Mouse (Mus musculus) adrenal gland, postnatal 4 days (tissue): ENCODE results near the gene Fbxo5. TPM values are rescaled to one million over a fixed set of nuclear protein-coding genes. Genes with fewer than 3 reads are reported as not detected.

ENCODE experiments used
- DNase-seq, 2 experiments: peaks; one replicate each; pipeline ENCODE4 v3.0.0; 2021 to 2022; ENCODE audit warnings: low spot score in 2 of 2, mixed read lengths in 2 of 2
- long read RNA-seq, 2 experiments: library from polyadenylated mRNA; stranded (forward); transcript quantifications; one replicate each; pipeline ENCODE4 v2.0.0; 2021
- total RNA-seq, 2 experiments: library from RNA; stranded (reverse); gene quantifications; 2 replicates each; pipeline ENCODE4 v1.2.3; 2021

Gene Fbxo5
- 10 to 100 TPM; 14.5 to 18.2 TPM for total RNA-seq
- long read RNA-seq, experiment 1, transcript Fbxo5-201 (5 exons, 1,940 nt) = major isoform, 15 of 16 reads
- long read RNA-seq, experiment 1, partial matches to known transcripts = 1 of 16 reads
- long read RNA-seq, experiment 1, other reads (novel, unspliced or antisense) = 0 of 16 reads
- long read RNA-seq, experiment 2, transcript Fbxo5-201 (5 exons, 1,940 nt) = major isoform, 28 of 38 reads
- long read RNA-seq, experiment 2, partial matches to known transcripts = 4 of 38 reads
- long read RNA-seq, experiment 2, other reads (novel, unspliced or antisense) = 6 of 38 reads

DNA sequence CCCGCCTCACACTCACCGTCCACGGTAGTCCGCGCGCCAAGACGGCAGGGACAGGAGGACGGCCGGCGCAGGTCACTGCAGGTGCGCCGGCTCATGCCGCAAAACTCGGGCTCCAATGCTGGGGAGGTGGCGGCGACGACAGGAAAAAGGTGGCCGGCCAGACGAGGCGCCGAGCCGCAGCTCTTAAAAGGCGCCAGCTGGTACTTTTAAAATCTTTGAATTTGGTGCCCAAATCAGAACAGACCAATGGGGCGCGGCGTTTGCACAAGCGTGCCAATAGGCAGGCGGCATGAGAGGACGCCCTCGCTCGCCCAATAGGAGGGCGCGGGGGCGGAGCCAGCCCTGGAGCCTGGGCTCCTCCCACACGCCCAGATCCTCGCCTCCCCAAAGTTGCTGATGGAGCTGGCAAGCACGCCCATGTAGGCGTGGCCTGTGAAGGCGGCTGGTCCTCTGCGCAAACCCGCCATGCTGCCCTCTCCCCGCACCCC lies at the start of gene Fbxo5:
Gene Fbxo5, minus strand, starts transcription at position 358 of the 488 bp plus-strand sequence.
- DNase-seq = peak; percentile 87 to 93

DNA sequence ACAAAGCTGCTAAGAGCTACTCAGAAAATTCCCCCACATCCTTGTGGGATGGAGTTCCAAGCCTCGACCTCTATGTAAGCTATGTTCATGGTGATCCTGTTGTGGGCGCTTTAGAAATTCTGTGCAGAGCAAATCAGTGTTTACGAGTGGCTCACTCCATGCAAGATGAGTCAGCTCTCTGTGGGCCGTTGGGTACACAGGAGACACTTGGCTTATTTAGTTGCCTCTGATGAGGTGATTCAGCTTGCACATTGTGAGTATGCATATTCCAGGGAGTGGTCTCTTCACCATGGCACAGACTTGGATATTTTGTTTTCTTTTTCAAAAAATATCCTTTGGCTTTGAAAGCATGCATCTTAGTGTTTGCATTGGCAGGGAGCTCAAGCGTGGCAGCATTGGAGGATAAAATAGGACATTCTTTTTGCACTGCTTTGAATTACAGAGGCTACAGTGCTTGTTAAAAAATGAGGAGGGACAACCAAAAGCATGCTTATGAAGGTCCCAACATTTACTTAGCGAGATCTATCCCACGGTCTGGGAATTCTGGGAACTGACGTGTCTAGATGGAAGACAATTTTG lies 48.0 kb upstream of the Fbxo5 start:
- DNase-seq = no peak

DNA sequence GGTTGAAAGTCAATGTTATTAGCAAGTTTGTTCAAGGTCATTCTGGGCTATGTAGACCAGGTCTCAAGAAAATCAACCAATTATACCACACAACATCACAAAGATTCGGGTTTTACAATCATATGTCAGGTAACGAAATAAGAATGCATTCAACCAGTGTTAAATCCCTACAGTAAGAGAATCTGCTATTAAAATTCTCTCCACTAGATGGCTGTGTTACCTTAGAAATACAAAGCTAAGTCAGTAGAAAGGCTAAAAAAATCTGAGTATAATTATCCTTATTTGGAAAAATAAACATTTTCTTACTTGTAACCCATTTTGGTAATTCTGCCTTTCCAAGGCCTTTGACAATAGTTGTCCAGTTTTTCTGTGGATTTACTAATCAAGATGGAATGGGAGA lies 41.5 kb upstream of the Fbxo5 start:
- no peak for DNase-seq

DNA sequence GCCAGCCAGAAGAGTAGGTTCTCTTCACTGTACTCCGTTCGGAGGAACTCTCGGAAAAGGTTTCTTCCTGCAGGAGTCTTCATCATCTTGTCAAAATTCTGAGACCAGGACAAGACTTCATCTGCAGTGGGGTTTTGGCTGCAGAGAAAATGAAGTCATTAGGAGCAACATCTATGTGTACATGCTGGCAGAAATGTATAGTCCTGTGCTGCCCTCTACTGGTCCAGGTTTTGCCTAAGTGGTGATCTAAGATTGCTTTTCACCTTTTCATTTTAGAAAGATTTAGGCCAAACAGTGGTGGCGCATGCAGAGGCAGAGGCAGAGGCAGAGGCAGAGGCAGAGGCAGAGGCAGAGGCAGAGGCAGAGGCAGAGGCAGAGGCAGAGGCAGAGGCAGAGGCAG lies 36.0 kb upstream of the Fbxo5 start:
- no peak for DNase-seq

DNA sequence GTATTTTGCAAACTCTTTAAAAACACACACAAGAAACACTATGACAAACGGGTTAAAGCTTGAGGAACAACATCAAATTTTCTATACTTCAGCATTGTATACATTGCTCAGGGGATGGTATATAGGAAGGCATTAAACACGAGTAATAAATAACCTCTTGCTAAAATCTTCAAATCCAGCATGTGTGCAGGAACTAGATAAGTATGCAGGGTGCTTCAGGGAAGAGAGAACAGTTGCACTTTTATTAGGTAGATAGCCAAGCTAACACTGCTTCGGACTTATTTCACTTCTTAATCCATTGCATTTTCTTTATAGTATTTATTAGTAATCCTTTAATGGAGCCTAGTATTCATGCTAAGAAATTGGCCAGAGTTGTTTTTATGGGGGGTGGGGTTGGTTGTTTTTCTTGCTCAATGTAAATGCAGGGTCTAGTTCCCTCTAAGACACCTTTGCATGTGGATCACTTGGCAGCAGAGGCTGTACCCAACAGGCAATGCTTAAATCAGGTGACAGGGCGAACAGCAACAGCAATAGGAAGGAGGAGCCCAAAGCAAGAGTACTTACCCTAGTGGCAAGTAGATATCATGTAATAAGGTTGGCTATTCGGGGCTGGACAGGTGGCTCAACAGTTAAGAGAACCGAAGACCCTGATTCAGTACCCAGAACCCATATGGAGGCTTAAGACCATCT lies 21.1 kb upstream of the Fbxo5 start:
- DNase-seq = no peak

DNA sequence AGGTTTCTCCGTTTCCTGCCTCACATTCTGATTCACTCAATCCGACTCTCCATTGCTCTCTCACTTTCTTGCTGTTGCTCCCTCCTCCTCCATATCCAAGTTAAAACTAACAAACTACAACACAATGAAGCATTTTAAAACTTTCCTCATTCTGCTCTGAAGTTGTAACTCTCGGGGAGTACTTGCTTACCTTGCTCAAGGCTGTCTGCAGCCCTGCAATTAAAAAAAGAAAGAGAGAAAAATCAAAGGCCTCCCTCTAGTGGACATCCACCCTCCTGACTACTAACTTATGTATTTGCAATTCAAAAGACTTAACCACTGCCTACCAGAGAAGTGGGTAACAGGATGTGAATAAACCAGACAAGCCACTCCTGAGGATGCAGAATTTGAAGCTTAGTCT lies 19.4 kb upstream of the Fbxo5 start:
- DNase-seq = no peak

DNA sequence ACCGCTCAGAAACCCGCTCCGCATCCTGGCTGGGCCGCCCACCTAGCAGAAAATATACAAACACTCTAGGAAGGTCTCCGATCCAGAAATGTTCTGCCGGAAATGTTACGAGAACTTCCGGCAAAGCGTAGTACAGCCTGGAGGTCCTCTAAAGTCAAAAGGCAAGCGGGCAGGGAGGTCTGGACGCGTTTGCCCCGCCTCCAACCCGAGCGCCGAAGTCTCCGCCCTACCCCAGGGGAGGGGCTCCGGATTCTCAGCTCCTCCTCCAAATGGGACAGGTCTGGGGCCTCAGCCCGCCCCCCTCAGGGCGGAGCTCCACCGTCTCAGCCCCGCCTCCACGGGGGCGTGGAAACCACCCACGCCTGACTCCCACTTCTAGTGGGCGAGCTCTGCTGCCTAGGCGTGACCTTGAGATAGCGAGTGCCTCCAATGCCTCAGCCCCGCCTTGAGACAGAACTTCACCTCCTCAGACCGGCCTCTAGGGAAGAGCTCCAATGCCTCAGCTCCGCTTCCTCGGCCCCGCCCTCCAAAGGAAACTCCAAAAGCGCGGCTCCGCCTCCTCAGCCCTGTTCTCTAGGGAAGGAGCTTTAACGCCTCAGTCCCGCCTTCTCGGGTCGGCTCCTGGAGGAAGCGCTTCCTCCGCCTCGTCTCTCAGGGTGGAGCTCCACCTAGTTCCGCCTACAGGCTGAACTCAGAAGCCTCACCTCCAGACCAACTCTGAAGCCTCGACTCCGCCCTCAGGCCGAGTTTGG lies 18.5 kb upstream of the Fbxo5 start, which contains the start of gene Mtrf1l:
Gene Mtrf1l, minus strand, starts transcription at position 171 of the 752 bp plus-strand sequence.
- peak; percentile 86 to 96 for DNase-seq

DNA sequence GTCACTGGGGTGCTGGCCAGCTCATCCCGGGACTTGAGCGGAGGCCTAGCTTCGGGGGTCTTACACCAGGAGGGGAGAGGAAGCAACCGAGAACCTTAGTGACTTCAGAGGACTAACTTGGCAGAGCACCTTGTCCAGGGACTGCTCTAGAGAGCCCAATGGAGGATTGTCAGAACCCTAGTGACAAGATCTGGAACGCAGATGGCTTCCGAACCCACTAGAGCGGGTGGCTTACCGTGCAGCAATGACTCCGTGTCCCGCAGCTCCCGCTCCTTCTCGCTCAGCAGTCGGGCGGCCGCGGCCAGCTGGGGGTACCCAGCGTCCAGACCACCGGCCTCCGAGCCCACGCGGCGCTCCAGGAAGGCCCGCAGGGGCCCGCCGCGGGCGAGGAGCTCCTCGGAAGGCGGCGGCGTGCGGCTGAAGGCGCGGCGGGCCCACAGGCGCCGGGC lies 17.9 kb upstream of the Fbxo5 start:
- DNase-seq = peak in 1 of 2 experiments; percentile 15

DNA sequence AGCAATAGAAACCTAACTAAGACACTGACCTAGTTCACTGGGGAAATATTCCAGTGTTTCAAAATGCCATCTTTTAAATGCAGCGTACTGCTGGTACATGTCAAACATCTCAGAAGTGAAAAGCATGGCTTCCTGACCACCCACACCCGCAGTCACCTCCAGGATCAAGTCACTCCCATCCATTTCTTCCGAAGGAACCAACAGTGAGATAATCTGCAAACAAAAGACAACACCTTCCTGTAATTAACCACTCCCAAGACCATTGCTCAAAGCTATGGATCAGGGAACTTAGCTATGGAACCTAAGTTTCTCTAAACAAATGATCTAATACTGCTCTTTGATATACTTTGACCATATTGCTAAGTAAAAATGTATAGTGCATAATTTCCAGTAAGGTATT lies 13.4 kb upstream of the Fbxo5 start:
- DNase-seq = no peak

DNA sequence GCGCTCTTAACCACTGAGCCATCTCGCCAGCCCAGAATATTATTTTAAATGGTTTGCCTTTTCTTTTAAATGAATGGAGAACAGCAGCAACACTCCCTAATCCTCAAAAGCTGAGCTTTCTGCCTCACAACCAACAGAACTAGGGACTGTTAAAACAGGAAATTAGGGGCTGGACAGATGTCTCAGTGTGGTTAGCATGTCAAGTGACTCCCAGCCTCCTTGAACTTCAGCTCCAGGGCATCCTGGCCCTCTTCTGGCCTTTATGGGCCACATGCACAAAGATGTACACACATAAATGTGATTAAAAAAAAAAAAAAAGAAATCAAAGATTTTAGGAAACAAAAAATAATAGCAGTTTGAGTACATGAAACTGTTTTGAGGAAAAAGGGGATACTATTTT lies 10.6 kb upstream of the Fbxo5 start:
- DNase-seq = no peak

DNA sequence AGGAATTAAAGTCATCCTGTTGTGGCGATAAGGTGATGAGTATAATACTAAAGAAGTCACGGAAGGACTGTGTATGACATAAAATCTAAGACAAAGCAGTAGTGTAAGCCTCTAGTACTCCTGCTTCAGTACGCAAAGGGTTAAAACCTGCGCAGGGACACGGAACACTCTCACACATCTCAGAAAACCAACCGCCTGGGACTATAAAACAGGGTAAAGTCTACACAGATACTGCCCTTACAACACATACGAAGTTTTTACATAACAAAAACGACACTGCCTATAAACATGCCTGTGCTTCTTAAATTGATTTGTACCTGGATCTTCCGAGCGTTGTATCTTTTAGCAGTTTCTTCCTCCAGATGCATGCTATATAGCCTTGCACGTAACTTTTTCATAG lies 8.3 kb upstream of the Fbxo5 start:
- DNase-seq = no peak

DNA sequence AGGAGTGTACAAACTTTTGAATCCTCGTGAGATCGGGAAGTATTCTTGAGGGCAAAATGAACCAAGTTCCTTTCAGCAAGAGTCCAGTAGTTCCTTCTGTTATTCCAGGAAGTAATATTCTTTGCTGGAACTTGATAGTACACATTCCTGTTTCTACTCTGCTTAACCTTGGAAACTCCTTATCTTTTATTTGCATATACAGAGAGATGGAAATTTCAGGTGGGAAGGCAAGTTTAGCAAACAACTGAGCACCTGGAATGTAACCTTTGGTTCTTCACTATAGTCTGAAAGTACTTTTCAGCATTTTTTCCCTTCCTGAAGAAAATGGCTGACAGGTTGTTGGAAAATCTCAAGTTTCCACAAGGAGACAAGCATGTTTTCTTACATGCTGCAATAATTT lies 2.3 kb upstream of the Fbxo5 start:
- DNase-seq = no peak

DNA sequence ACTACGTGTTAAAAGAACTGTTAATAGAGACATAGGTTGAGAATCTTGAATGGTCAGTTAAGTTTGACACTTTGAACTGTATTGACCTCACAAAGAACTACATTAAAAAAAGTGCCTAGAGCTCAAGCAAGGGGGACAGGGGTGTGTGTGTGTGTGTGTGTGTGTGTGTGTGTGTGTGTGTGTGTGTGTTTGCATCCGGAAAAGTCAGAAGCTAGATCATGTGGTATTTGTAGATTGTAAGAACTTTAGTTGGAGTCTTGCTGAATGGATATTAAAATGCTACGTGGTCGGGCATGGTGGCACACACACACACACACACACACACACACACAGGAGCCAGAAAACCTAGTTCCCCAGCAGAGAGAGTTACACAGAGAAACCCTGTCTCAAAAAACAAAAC lies 1.6 kb upstream of the Fbxo5 start:
- DNase-seq = no peak

DNA sequence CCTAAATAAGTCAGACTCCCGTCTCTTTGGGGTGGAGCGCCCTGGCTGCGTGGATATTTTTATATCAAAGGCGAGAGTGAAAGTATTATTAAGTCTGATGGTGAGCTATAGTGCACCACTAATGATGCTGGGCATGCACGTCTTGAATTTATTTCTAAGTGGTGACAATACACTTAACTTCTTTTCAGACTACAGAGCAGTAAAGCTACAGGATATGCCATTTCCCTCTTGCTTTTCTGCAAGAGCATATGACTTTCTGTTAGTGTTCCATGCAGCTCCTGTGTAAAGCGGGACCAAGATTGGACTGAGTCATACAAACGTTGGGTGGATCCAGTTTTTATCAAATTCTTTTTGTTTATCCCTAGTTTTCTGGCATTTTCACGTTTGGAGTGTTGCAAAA lies 1.0 kb upstream of the Fbxo5 start:
- DNase-seq = no peak

DNA sequence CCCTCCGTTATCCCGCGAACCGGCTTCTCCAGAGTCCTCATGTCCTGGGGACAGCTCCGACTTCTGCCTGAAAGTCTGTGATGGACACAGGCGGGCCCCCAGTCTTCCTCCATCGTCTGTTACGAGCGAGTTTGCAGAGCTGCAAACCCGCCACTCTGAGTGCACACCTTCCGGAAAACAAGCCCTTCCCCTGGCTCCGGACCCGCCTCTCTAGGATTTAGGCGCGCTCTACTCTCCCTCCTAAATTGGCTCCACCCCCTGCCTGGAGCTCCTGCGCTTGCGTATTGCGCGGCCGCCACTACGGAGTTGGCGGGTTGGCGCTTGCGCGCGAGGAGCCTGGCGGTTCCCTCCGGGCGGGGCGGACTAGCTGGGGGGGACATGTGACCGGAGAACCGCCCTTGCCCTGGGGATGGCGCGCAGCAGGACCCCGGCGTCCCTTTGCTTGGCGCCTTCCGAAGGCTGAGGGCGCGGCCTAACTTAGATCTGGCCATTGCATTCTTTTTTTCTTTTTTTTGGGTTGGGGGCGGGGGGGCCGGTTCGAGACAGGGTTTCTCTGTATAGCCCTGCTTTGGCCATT lies 419 bp upstream of the Fbxo5 start:
- peak; percentile 88 to 93 for DNase-seq

DNA sequence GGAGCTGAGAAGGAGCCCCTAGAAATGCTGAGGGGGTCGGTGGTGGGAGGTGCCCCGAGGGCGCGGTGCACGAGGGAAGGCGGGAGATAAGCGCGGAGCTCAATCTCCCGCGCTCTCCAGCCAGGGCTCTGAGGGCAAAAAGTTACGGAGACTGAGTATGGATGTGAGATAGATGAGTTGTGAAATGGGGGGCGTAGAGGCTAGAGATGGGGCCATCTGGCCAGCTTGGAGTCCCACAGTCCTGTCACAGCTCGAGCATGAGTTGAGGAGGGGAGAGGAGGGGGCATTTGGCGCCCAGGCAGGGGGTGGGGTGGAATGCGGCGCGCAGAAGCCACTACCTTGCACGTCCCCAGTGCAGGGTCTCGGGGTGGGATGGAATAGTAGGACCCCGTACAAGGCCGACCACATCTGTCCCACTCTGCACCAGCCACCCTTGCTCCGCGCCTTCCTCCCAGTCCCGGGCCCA lies 676 bp downstream of the Fbxo5 start:
- DNase-seq = no peak

DNA sequence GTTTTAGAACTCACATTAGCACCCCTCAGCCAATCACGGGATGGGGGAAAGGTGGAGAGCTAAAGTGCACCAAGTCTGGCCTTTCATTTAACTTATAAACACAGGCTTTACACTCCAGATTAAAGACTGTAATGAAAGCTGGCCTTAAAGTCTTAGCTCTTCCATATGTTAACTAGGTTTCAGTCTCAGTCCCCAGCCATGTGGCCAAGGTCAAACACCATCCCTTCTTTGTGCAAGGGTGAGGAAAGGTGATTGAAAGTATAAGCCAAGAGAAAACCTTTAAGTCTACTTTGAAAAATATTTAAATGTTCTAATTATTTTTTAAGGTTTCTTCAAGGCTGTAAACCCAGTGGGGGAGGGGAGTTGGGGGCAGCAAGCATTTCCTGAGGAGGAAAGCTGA lies 1.7 kb downstream of the Fbxo5 start:
- no peak for DNase-seq

DNA sequence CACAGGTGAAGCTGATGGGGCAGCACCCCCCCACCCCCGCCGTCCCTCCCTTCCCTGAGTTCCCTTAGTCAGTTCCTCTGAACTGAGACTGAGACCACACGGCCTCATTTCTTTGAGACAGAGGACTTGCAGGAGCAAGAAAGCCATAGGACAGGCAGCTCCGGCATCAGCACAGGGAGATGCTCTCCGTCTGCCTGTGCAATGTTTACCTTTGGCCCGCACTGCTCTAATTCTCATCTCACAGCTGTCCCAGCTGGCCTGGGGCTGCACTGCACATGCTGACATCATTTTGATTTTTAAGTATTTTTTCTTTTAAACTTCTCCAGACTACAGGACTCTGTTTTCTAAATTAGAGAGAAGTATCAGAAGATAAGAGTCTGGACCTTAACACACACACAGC lies 2.5 kb downstream of the Fbxo5 start:
- no peak for DNase-seq

DNA sequence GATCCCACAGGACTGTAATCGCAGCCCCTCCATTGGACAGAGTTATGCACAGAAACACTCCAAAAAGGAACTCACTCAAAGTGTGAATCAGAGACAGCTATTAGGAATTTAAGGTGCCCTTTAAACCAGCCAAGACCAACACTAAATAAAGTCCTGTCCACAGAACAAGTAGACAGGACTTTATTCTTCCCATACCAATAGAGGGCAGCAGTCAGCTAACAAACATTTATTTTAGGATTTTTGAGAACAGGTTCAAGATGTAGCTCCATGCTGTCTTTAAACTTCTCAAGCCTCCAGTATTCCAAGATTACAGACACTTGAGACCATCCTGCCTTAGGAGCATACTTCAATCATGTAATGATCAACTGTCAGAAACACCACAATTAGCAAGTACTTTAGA lies 4.9 kb downstream of the Fbxo5 start:
- DNase-seq = no peak

DNA sequence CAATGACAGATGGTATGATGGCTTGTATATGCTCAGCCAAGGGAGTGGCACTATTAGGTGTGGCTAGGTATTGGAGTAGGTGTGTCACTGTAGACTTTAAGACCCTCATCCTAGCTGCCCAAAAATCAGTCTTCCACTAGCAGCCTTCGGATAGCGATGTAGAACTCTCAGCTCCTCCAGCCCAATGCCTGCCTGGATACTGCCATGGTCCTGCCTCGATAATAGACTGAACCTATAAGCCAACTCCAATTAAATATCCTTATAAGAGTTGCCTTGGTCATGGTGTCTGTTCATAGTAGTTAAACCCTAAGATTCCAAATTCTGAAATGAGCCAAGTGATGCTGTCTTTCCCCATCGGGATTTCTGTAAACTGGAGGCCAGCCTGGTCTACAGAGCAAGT lies 7.3 kb downstream of the Fbxo5 start:
- no peak for DNase-seq

DNA sequence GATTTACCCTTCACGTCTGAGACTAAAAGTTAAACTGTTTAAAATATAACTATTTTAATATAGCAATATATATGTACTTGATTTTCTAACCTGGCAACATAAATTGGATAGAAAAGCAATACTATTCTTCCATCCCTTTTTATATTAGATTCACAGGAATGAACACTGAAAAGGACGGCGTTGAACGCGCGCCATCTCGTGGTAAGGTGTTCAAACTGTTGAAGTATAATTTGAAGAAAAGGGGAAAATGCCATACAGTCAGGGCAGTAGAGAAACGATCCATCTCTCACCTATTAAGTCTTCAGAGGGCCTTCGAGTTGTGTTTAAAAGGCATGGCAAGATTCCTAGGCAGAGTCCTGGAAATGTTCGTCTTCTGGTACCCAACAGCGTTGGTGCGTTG lies 14.7 kb downstream of the Fbxo5 start:
- DNase-seq = peak in 1 of 2 experiments; percentile 12
